Mouse (Mus musculus) heart, adult 11 months (tissue): ENCODE data around the gene Chmp5.

Experiments used
- DNase-seq: peaks from one replicate; pipeline ENCODE4 v3.0.0; 2022

The Chmp5 gene

GRCm38 (mm10) chr4:40947565-40948159 lies 545 bp upstream of the Chmp5 start:
- no peak for DNase-seq

GRCm38 (mm10) chr4:40953521-40953920 lies 5.3 kb downstream of the Chmp5 start:
- DNase-seq: no peak

- peak; percentile 65 for DNase-seq
These were observed 7.7 kb downstream of the Chmp5 start for GRCm38 (mm10) chr4:40955942-40956341.

GRCm38 (mm10) chr4:40963536-40963935 lies 15.3 kb downstream of the Chmp5 start:
- DNase-seq: no peak

GRCm38 (mm10) chr4:40969161-40969560 lies 21.0 kb downstream of the Chmp5 start:
- no peak for DNase-seq

- DNase-seq: peak; percentile 91
These were observed 21.8 kb downstream of the Chmp5 start for GRCm38 (mm10) chr4:40969781-40970591.

- no peak for DNase-seq
These were observed 22.3 kb downstream of the Chmp5 start for GRCm38 (mm10) chr4:40970592-40970841.

GRCm38 (mm10) chr4:40970842-40971701 lies 22.9 kb downstream of the Chmp5 start, which contains the start of gene Nfx1:
TSS of gene Nfx1 (plus strand) at chr4:40970906.
- DNase-seq: peak; percentile 100

- DNase-seq: peak; percentile 86
These were observed 23.5 kb downstream of the Chmp5 start for GRCm38 (mm10) chr4:40971744-40972143.

- no peak for DNase-seq
These were observed 25.8 kb downstream of the Chmp5 start for GRCm38 (mm10) chr4:40974011-40974410.

- no peak for DNase-seq
These were observed 27.5 kb downstream of the Chmp5 start for GRCm38 (mm10) chr4:40975678-40976077.

- DNase-seq: peak; percentile 89
These were observed 28.4 kb downstream of the Chmp5 start for GRCm38 (mm10) chr4:40976651-40977050.

- DNase-seq: no peak
These were observed 31.2 kb downstream of the Chmp5 start for GRCm38 (mm10) chr4:40979430-40979829.

GRCm38 (mm10) chr4:40982486-40982885 lies 34.3 kb downstream of the Chmp5 start:
- peak; percentile 24 for DNase-seq

- DNase-seq: peak; percentile 94
These were observed 35.5 kb downstream of the Chmp5 start for GRCm38 (mm10) chr4:40983686-40984085.

- peak; percentile 66 for DNase-seq
These were observed 41.4 kb downstream of the Chmp5 start for GRCm38 (mm10) chr4:40989633-40990032.

- DNase-seq: no peak
These were observed 48.1 kb downstream of the Chmp5 start for GRCm38 (mm10) chr4:40996302-40996701.

- no peak for DNase-seq
These were observed 49.7 kb downstream of the Chmp5 start for GRCm38 (mm10) chr4:40997916-40998315.

- DNase-seq: peak; percentile 77
These were observed 52.1 kb downstream of the Chmp5 start for GRCm38 (mm10) chr4:41000271-41000670.

GRCm38 (mm10) chr4:41000842-41001639 lies 52.8 kb downstream of the Chmp5 start:
- peak; percentile 49 for DNase-seq

- DNase-seq: no peak
These were observed 65.1 kb downstream of the Chmp5 start for GRCm38 (mm10) chr4:41013351-41013750.
